Mouse (Mus musculus) liver, embryonic 11.5 days (tissue): Measurements from ENCODE around the gene Taf5. TPM values are rescaled to one million over a fixed set of nuclear protein-coding genes. Genes with fewer than 3 reads are reported as not detected.

Source experiments
- ATAC-seq: fragments of 200-750 bp; cut with Nextera tagmentation; replicated peaks from 2 replicates; pipeline ENCODE4 v1.8.0; 2017; ENCODE audit warnings: moderate number of reproducible peaks, mild to moderate bottlenecking, moderate TSS enrichment, moderate library complexity; ENCODE audit not compliant: low FRiP score
- DNase-seq: peaks from one replicate; pipeline ENCODE4 v3.0.0-alpha.2; 2017; ENCODE audit warnings: low spot score
- H3K27ac ChIP-seq: fragments of 300-500 bp; sonication (generic); 2 replicates; pipeline ENCODE4 v1.5.1; 2014; ENCODE audit warnings: mild to moderate bottlenecking, low read depth, low read length, control low read depth
- H3K27me3 ChIP-seq: fragments of 300-500 bp; sonication (generic); replicated peaks from 2 replicates; pipeline ENCODE4 v1.6.1; 2014; ENCODE audit warnings: low read length, mixed read lengths; ENCODE audit not compliant: control insufficient read depth, insufficient read depth
- H3K36me3 ChIP-seq: fragments of 300-500 bp; sonication (generic); 2 replicates; pipeline ENCODE4 v1.6.1; 2014; ENCODE audit warnings: mild to moderate bottlenecking, low read length, moderate library complexity, mixed read lengths; ENCODE audit not compliant: control insufficient read depth, insufficient read depth
- H3K4me1 ChIP-seq: fragments of 300-500 bp; sonication (generic); replicated peaks from 2 replicates; pipeline ENCODE4 v1.6.1; 2014; ENCODE audit warnings: low read length, mixed read lengths; ENCODE audit not compliant: control insufficient read depth, insufficient read depth
- H3K4me2 ChIP-seq: fragments of 300-500 bp; sonication (generic); 2 replicates; pipeline ENCODE4 v1.6.1; 2014; ENCODE audit warnings: mild to moderate bottlenecking, control low read depth, moderate library complexity
- H3K4me3 ChIP-seq: fragments of 300-500 bp; sonication (generic); 2 replicates; pipeline ENCODE4 v1.5.1; 2014; ENCODE audit warnings: low read depth, low read length, control low read depth
- H3K9ac ChIP-seq: fragments of 300-500 bp; sonication (generic); 2 replicates; pipeline ENCODE4 v1.6.1; 2014; ENCODE audit warnings: low read depth, low read length, control low read depth
- H3K9me3 ChIP-seq: fragments of 300-500 bp; sonication (generic); 2 replicates; pipeline ENCODE4 v1.6.1; 2016; ENCODE audit warnings: low read length, inconsistent platforms, mixed read lengths; ENCODE audit not compliant: control insufficient read depth
- WGBS: fragments of 180-500 bp; shearing (Covaris S2); extraction: QIAGEN DNeasy Blood & Tissue Kit; methylation state at CpG from one replicate; pipeline ENCODE4 v1.1.7; 2014; 5-methylcytosine and 5-hydroxymethylcytosine counted together
- polyA plus RNA-seq: library from polyadenylated mRNA; unstranded; fragments of >200 nt; fragmentation: Nextera tagmentation; extraction: Ambion mirVana; gene quantifications from 2 replicates; pipeline ENCODE4 v1.2.1, GENCODE M21; 2014

The Taf5 gene
- polyA plus RNA-seq, 1 experiment from 2014 or later, result 9.0 TPM

GRCm38 (mm10) chr19:47031770-47032169, 35.8 kb upstream of the Taf5 start:
- H3K9ac ChIP-seq, result no peak overlapping the region
- no peaks in the 10 kb centered on the region for H3K9me3 ChIP-seq
- WGBS, result 87% methylated on average over 6 of the region's 6 CpGs
- no peak overlapping the region for H3K27ac ChIP-seq
- DNase-seq (no peak), ATAC-seq (no peak)
- H3K4me1 ChIP-seq, result no peaks in the 10 kb centered on the region
- peaks cover 8% of the 10 kb centered on the region; the same call in 1 of the 2 replicates for H3K36me3 ChIP-seq
- H3K27me3 ChIP-seq, result no peaks in the 10 kb centered on the region
- H3K4me2 ChIP-seq, result no peak overlapping the region
- H3K4me3 ChIP-seq, result no peak overlapping the region

- DNase-seq (no peak), ATAC-seq (no peak)
- 87% methylated on average over 4 of the region's 4 CpGs for WGBS
- H3K4me2 ChIP-seq, result no peak overlapping the region
- no peak overlapping the region for H3K27ac ChIP-seq
- H3K4me1 ChIP-seq, result no peaks in the 10 kb centered on the region
- H3K27me3 ChIP-seq, result no peaks in the 10 kb centered on the region
- no peaks in the 10 kb centered on the region for H3K9me3 ChIP-seq
- peaks cover 20% of the 10 kb centered on the region; the same call in 1 of the 2 replicates for H3K36me3 ChIP-seq
- no peak overlapping the region for H3K4me3 ChIP-seq
- no peak overlapping the region for H3K9ac ChIP-seq
Measured at GRCm38 (mm10) chr19:47034916-47035315, 32.6 kb upstream of the Taf5 start.

- 87% methylated on average over 3 of the region's 3 CpGs for WGBS
Measured at GRCm38 (mm10) chr19:47036596-47036995, 30.9 kb upstream of the Taf5 start.

GRCm38 (mm10) chr19:47040720-47041473, 26.6 kb upstream of the Taf5 start:
- ATAC-seq, result no peak
- H3K4me3 ChIP-seq, result no peak overlapping the region
- H3K36me3 ChIP-seq, result peaks cover 15% of the 10 kb centered on the region
- no peaks in the 10 kb centered on the region for H3K9me3 ChIP-seq
- no peak overlapping the region for H3K9ac ChIP-seq
- no peaks in the 10 kb centered on the region for H3K27me3 ChIP-seq
- WGBS, result 86% methylated on average over 3 of the region's 3 CpGs
- H3K4me2 ChIP-seq, result no peak overlapping the region
- H3K4me1 ChIP-seq, result no peaks in the 10 kb centered on the region
- DNase-seq, result no peak
- no peak overlapping the region for H3K27ac ChIP-seq

More at GRCm38 (mm10) chr19:47036596-47036995, 30.9 kb upstream of the Taf5 start:
- no peak overlapping the region for H3K27ac ChIP-seq
- no peak for DNase-seq
- no peak overlapping the region for H3K9ac ChIP-seq
- no peaks in the 10 kb centered on the region for H3K4me1 ChIP-seq
- H3K4me2 ChIP-seq, result no peak overlapping the region
- H3K9me3 ChIP-seq, result no peaks in the 10 kb centered on the region
- no peak for ATAC-seq
- peaks cover 20% of the 10 kb centered on the region; the same call in 1 of the 2 replicates for H3K36me3 ChIP-seq
- no peak overlapping the region for H3K4me3 ChIP-seq
- H3K27me3 ChIP-seq, result no peaks in the 10 kb centered on the region

- no peak overlapping the region for H3K4me3 ChIP-seq
- H3K4me2 ChIP-seq, result no peak overlapping the region
- H3K27ac ChIP-seq, result no peak overlapping the region
- no peaks in the 10 kb centered on the region for H3K4me1 ChIP-seq
- no peaks in the 10 kb centered on the region for H3K9me3 ChIP-seq
- DNase-seq (no peak), ATAC-seq (no peak)
- WGBS, result 86% methylated on average over 3 of the region's 3 CpGs
- no peaks in the 10 kb centered on the region for H3K27me3 ChIP-seq
- no peak overlapping the region for H3K9ac ChIP-seq
- peaks cover 21% of the 10 kb centered on the region for H3K36me3 ChIP-seq
Measured at GRCm38 (mm10) chr19:47043608-47044007, 23.9 kb upstream of the Taf5 start.

- WGBS, result 96% methylated on average over 1 of the region's 1 CpGs
- Histone ChIP-seq H3K4me2 (no peak overlapping the region), H3K4me1 (peaks cover 12% of the 10 kb centered on the region), H3K27ac (no peak overlapping the region), H3K4me3 (no peak overlapping the region), H3K36me3 (peaks cover 14% of the 10 kb centered on the region), H3K9me3 (no peaks in the 10 kb centered on the region), H3K9ac (no peak overlapping the region), H3K27me3 (no peaks in the 10 kb centered on the region)
- ATAC-seq (no peak), DNase-seq (no peak)
Measured at GRCm38 (mm10) chr19:47046343-47046742, 21.2 kb upstream of the Taf5 start.

GRCm38 (mm10) chr19:47047236-47047833, 20.2 kb upstream of the Taf5 start:
- ATAC-seq (no peak), DNase-seq (no peak)
- no peak overlapping the region for H3K4me3 ChIP-seq
- H3K27ac ChIP-seq, result no peak overlapping the region
- 87% methylated on average over 13 of the region's 13 CpGs for WGBS
- H3K9ac ChIP-seq, result no peak overlapping the region; the same call in 1 of the 2 replicates
- no peaks in the 10 kb centered on the region for H3K9me3 ChIP-seq
- H3K4me1 ChIP-seq, result peaks cover 12% of the 10 kb centered on the region
- no peak overlapping the region for H3K4me2 ChIP-seq
- no peaks in the 10 kb centered on the region for H3K27me3 ChIP-seq
- H3K36me3 ChIP-seq, result peaks cover 14% of the 10 kb centered on the region

- H3K27me3 ChIP-seq, result no peaks in the 10 kb centered on the region
- no peak for DNase-seq
- ATAC-seq, result no peak
- H3K9me3 ChIP-seq, result no peaks in the 10 kb centered on the region
- peaks cover 12% of the 10 kb centered on the region for H3K4me1 ChIP-seq
- no peak overlapping the region for H3K27ac ChIP-seq
- peak overlapping the region; percentile 66 for H3K4me3 ChIP-seq
- WGBS, result 69% methylated on average over 4 of the region's 4 CpGs
- peak overlapping the region; percentile 73 for H3K4me2 ChIP-seq
- no peak overlapping the region for H3K9ac ChIP-seq
- H3K36me3 ChIP-seq, result peaks cover 14% of the 10 kb centered on the region
Measured at GRCm38 (mm10) chr19:47049061-47049460, 18.5 kb upstream of the Taf5 start.

GRCm38 (mm10) chr19:47049840-47050239, 17.7 kb upstream of the Taf5 start:
- Histone ChIP-seq H3K9me3 (no peaks in the 10 kb centered on the region), H3K4me3 (peak overlapping the region; percentile 66), H3K4me2 (peak overlapping the region; percentile 73), H3K36me3 (peaks cover 14% of the 10 kb centered on the region), H3K4me1 (peaks cover 12% of the 10 kb centered on the region), H3K9ac (peak overlapping the region; percentile 73), H3K27ac (peak overlapping the region; percentile 89; the same call in 1 of the 2 replicates), H3K27me3 (no peaks in the 10 kb centered on the region)
- WGBS, result 6% methylated on average over 7 of the region's 7 CpGs
- DNase-seq, result no peak
- ATAC-seq, result no peak
